Mouse (Mus musculus) thymus, adult 2 months (tissue): ENCODE data around the gene Tmem245.

Source experiments
- CTCF ChIP-seq: fragments of 200-500 bp; IDR thresholded peaks from 2 replicates; pipeline ENCODE4 v1.5.1; 2012; ENCODE audit warnings: mild to moderate bottlenecking, control low read depth, low read length, moderate library complexity, borderline replicate concordance; ENCODE audit not compliant: control insufficient read depth, poor library complexity, insufficient read depth; ENCODE audit errors: extremely low read depth
- POLR2A ChIP-seq: fragments of 200-500 bp; IDR thresholded peaks from 2 replicates; pipeline ENCODE4 v1.6.1; 2012; ENCODE audit warnings: mild to moderate bottlenecking, low read length, control low read depth, moderate library complexity; ENCODE audit not compliant: control insufficient read depth, poor library complexity, insufficient read depth; ENCODE audit errors: extremely low read depth

- TF ChIP-seq CTCF (no peak), POLR2A (no peak)
Observed at GRCm38 (mm10) chr4:56912382-56913001, 34.7 kb downstream of the Tmem245 start.
